Mouse (Mus musculus) CH12.LX (cell line): Measurements from ENCODE around the gene Fyb2. TPM values are rescaled to one million over a fixed set of nuclear protein-coding genes. Genes with fewer than 3 reads are reported as not detected.

Experiments
- DNase-seq: peaks from one replicate; pipeline ENCODE4 v3.0.0-alpha.2; 2013; ENCODE audit errors: extremely low read depth
- H3K27ac ChIP-seq: 2 replicates; pipeline ENCODE4 v1.5.1; 2012; ENCODE audit warnings: low read depth, mild to moderate bottlenecking, control low read depth, moderate library complexity; ENCODE audit not compliant: insufficient read depth
- H3K27me3 ChIP-seq: replicated peaks from 2 replicates; pipeline ENCODE3; 2012; ENCODE audit warnings: inconsistent platforms
- H3K36me3 ChIP-seq, 2 experiments: replicated peaks in 1 of 2; 2 replicates each; pipeline versions ENCODE3 to v1.6.1; 2012; ENCODE audit warnings: inconsistent platforms in 1 of 2, low read length in 1 of 2, mild to moderate bottlenecking in 1 of 2, mixed read lengths in 1 of 2, moderate library complexity in 1 of 2; ENCODE audit not compliant: control insufficient read depth in 1 of 2, insufficient read depth in 1 of 2
- H3K4me1 ChIP-seq, 2 experiments: 2 replicates each; pipeline ENCODE4 v1.6.1; 2012; ENCODE audit warnings: inconsistent platforms in 1 of 2, moderate library complexity in 1 of 2; ENCODE audit not compliant: insufficient read depth in 2 of 2, control insufficient read depth in 1 of 2
- H3K4me2 ChIP-seq: 2 replicates; pipeline ENCODE4 v1.6.1; 2012; ENCODE audit warnings: low read depth, mild to moderate bottlenecking, control low read depth; ENCODE audit not compliant: poor library complexity, insufficient read depth, severe bottlenecking
- H3K4me3 ChIP-seq, 3 experiments: fragments of 150-350 bp in 1 of 3; sonication (generic) in 1 of 3; replicated peaks in 1 of 3; 2 replicates each; pipeline versions ENCODE3 to v1.5.1; 2011 to 2012; ENCODE audit warnings: low read depth in 2 of 3, low read length in 2 of 3, mild to moderate bottlenecking in 2 of 3, moderate library complexity in 2 of 3, control low read depth in 1 of 3, improper control_type of control experiment in 1 of 3, inconsistent platforms in 1 of 3, mixed read lengths in 1 of 3; ENCODE audit not compliant: poor library complexity in 1 of 3
- H3K79me2 ChIP-seq: replicated peaks from 2 replicates; pipeline ENCODE4 v1.6.1; 2012; ENCODE audit warnings: mild to moderate bottlenecking, moderate library complexity; ENCODE audit not compliant: control insufficient read depth, poor library complexity, insufficient read depth, severe bottlenecking; ENCODE audit errors: extremely low read depth
- H3K9ac ChIP-seq: 2 replicates; pipeline ENCODE4 v1.6.1; 2012; ENCODE audit warnings: low read depth, mild to moderate bottlenecking, control low read depth, moderate library complexity; ENCODE audit not compliant: insufficient read depth
- H3K9me3 ChIP-seq: replicated peaks from 2 replicates; pipeline ENCODE3; 2012; ENCODE audit warnings: low read length, inconsistent platforms, mixed read lengths
- BHLHE40 ChIP-seq: IDR thresholded peaks from 2 replicates; pipeline ENCODE4 v1.6.1; 2011; ENCODE audit warnings: mild to moderate bottlenecking, low read depth, low read length, improper control_type of control experiment
- CHD1 ChIP-seq: IDR thresholded peaks from 2 replicates; pipeline ENCODE4 v1.6.1; 2012; ENCODE audit warnings: low read depth, low read length, improper control_type of control experiment, inconsistent platforms
- CHD2 ChIP-seq: IDR thresholded peaks from 2 replicates; pipeline ENCODE4 v1.6.1; 2011; ENCODE audit warnings: low read length, improper control_type of control experiment
- CTCF ChIP-seq, 2 experiments: IDR thresholded peaks in 1 of 2; conservative IDR thresholded peaks in 1 of 2; 2 replicates each; pipeline ENCODE4 v1.5.1; 2011 to 2012; ENCODE audit warnings: low read depth in 2 of 2, low read length in 2 of 2, improper control_type of control experiment in 1 of 2, inconsistent platforms in 1 of 2, mild to moderate bottlenecking in 1 of 2, moderate library complexity in 1 of 2
- E2F4 ChIP-seq: IDR thresholded peaks from 2 replicates; pipeline ENCODE4 v1.6.1; 2011; ENCODE audit warnings: low read depth, low read length, improper control_type of control experiment; ENCODE audit not compliant: insufficient replicate concordance
- EP300 ChIP-seq: IDR thresholded peaks from 2 replicates; pipeline ENCODE4 v1.6.1; 2011; ENCODE audit warnings: low read length, improper control_type of control experiment
- HCFC1 ChIP-seq: IDR thresholded peaks from 2 replicates; pipeline ENCODE4 v1.6.1; 2012; ENCODE audit warnings: low read depth, mild to moderate bottlenecking, inconsistent platforms, low read length, improper control_type of control experiment
- IRF4 ChIP-seq: IDR thresholded peaks from 2 replicates; pipeline ENCODE4 v1.6.1; 2014; ENCODE audit warnings: low read depth, mild to moderate bottlenecking, inconsistent platforms, low read length, improper control_type of control experiment
- MAFK ChIP-seq: IDR thresholded peaks from 2 replicates; pipeline ENCODE4 v1.6.1; 2011; ENCODE audit warnings: low read length, improper control_type of control experiment; ENCODE audit not compliant: insufficient replicate concordance
- MAX ChIP-seq: IDR thresholded peaks from 2 replicates; pipeline ENCODE4 v1.6.1; 2011; ENCODE audit warnings: low read length, improper control_type of control experiment
- MAZ ChIP-seq: IDR thresholded peaks from 2 replicates; pipeline ENCODE4 v1.6.1; 2012; ENCODE audit warnings: low read depth, mild to moderate bottlenecking, inconsistent platforms, low read length, improper control_type of control experiment, moderate library complexity
- MEF2A ChIP-seq: IDR thresholded peaks from 2 replicates; pipeline ENCODE4 v1.6.1; 2014; ENCODE audit warnings: low read depth, mild to moderate bottlenecking, inconsistent platforms, low read length, improper control_type of control experiment, borderline replicate concordance
- MXI1 ChIP-seq: IDR thresholded peaks from 2 replicates; pipeline ENCODE4 v1.6.1; 2011; ENCODE audit warnings: mild to moderate bottlenecking, low read depth, low read length, improper control_type of control experiment
- NRF1 ChIP-seq: IDR thresholded peaks from 2 replicates; pipeline ENCODE4 v1.6.1; 2014; ENCODE audit warnings: low read depth, mild to moderate bottlenecking, inconsistent platforms, low read length, improper control_type of control experiment, moderate library complexity
- PAX5 ChIP-seq: IDR thresholded peaks from 2 replicates; pipeline ENCODE4 v1.6.1; 2012; ENCODE audit warnings: low read length, inconsistent platforms, mixed read lengths
- RAD21 ChIP-seq: IDR thresholded peaks from 2 replicates; pipeline ENCODE4 v1.6.1; 2011; ENCODE audit warnings: low read depth, mild to moderate bottlenecking, low read length, improper control_type of control experiment, moderate library complexity
- SMC3 ChIP-seq: IDR thresholded peaks from 2 replicates; pipeline ENCODE4 v1.6.1; 2011; ENCODE audit warnings: low read depth, low read length, improper control_type of control experiment
- TBP ChIP-seq: conservative IDR thresholded peaks from 2 replicates; pipeline ENCODE4 v1.6.1; 2011; ENCODE audit warnings: low read depth, low read length, improper control_type of control experiment
- TCF12 ChIP-seq: IDR thresholded peaks from 2 replicates; pipeline ENCODE4 v1.6.1; 2014; ENCODE audit warnings: low read depth, mild to moderate bottlenecking, inconsistent platforms, low read length, improper control_type of control experiment
- ZC3H11A ChIP-seq: IDR thresholded peaks from 2 replicates; pipeline ENCODE4 v1.6.1; 2012; ENCODE audit warnings: low read depth, mild to moderate bottlenecking, inconsistent platforms, low read length, improper control_type of control experiment
- ZMIZ1 ChIP-seq: IDR thresholded peaks from 2 replicates; pipeline ENCODE4 v1.6.1; 2012; ENCODE audit warnings: low read depth, mild to moderate bottlenecking, inconsistent platforms, low read length, improper control_type of control experiment
- ZNF384 ChIP-seq: IDR thresholded peaks from 2 replicates; pipeline ENCODE4 v1.6.1; 2012; ENCODE audit warnings: low read depth, low read length, improper control_type of control experiment, inconsistent platforms
- dilution Hi-C: fragments of 300-500 bp; cut with MboI; formaldehyde crosslinking; loops from 2 replicates; pipeline ENCODE4 v1.14.3; 2020; ENCODE audit warnings: low sequenced_read_pairs; ENCODE audit not compliant: extremely low pct_unique_long_range_greater_than_20kb, extremely low pct_ligation_motif_present
- in situ Hi-C: fragments of 300-500 bp; cut with MboI; formaldehyde crosslinking; loops from 3 replicates; pipeline ENCODE4 v1.14.3; 2019; ENCODE audit warnings: low sequenced_read_pairs, low pct_ligation_motif_present, low pct_unique_long_range_greater_than_20kb, mixed read lengths
- polyA plus RNA-seq: library from polyadenylated mRNA; unstranded; fragments of >175 nt; gene quantifications from 2 replicates; pipeline ENCODE4 v1.2.1, GENCODE M21; 2012; ENCODE audit warnings: low read depth; ENCODE audit not compliant: insufficient read length
- total RNA-seq, 2 experiments: library from RNA; depleted of rRNA; stranded (reverse); fragments of 300-350 nt in 1 of 2; fragments of >200 nt in 1 of 2; gene quantifications; 2 replicates each; pipeline ENCODE4 v1.2.3; 2012 to 2014

Fyb2 gene
- total and polyA plus RNA-seq, 3 experiments = 0.28 TPM; not detected in 2

DNA sequence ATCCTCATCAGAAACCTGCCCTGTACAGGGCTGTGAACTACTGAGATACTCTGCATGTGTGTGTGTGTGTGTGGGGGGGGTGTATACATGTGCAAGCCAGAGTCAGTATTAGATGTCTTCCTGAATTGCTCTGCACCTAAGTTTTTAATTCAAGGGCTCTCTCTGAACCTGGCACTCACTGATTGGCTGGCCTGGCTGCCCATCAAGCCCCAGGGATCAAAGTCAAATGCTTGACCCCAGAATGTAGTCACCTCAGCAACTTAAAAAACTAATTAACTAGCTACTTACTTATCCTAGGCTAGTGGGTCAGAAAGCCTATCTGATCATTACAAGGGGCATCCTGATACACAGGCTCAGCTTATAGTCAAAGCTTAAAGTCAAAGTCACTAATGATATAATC lies 43.7 kb upstream of the Fyb2 start:
- no peak for DNase-seq
- dilution Hi-C loops = no loop called here
- H3K4me2 ChIP-seq = no peak overlapping the region

DNA sequence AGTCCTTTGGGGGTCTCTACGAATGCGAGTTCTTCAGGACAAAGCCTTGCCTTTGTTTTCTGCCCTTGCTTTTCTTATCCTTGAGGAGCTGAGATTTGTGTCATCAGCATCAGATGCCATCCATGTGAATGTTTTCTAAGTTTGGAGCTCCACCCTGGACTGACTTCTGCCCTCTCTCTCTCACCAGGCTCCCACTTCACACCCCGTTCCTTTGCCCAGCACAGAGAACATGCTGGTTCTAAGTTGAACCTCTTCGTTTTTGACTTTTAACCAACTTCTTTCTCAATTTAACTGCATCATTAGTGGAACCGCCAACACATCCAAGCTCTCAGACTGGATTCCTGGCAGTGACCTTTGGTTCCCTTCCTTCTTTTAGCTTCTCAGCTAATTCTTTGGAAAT lies 43.1 kb upstream of the Fyb2 start:
- dilution Hi-C loops (no loop called here), in situ Hi-C loops (no loop called here)
- no peaks in the 10 kb centered on the region for H3K36me3 ChIP-seq
- no peaks in the 10 kb centered on the region for H3K79me2 ChIP-seq
- no peaks in the 10 kb centered on the region for H3K27me3 ChIP-seq
- H3K4me1 ChIP-seq = no peaks in the 10 kb centered on the region
- no peak for TF ChIP-seq SMC3
- TF ChIP-seq ZC3H11A = no peak
- TF ChIP-seq ZMIZ1 = no peak
- TF ChIP-seq ZNF384 = no peak
- TF ChIP-seq PAX5 = no peak
- H3K4me3 ChIP-seq = no peak overlapping the region
- DNase-seq = no peak
- H3K27ac ChIP-seq = no peak overlapping the region
- no peak overlapping the region for H3K4me2 ChIP-seq
- no peaks in the 10 kb centered on the region for H3K9me3 ChIP-seq
- no peak overlapping the region for H3K9ac ChIP-seq

More for the DNA sequence above, 43.7 kb upstream of the Fyb2 start:
- in situ Hi-C loops = no loop called here
- Histone ChIP-seq H3K79me2 (no peaks in the 10 kb centered on the region), H3K9me3 (peaks cover 2% of the 10 kb centered on the region), H3K36me3 (no peaks in the 10 kb centered on the region), H3K27ac (no peak overlapping the region), H3K4me1 (peaks cover 0 to 5% of the 10 kb centered on the region in 2 experiments; a peak in 2 of 4 replicates), H3K9ac (no peak overlapping the region), H3K27me3 (no peaks in the 10 kb centered on the region), H3K4me3 (no peak overlapping the region)
- TF ChIP-seq CHD1 (no peak), RAD21 (no peak), ZMIZ1 (no peak), CHD2 (no peak), EP300 (no peak)

DNA sequence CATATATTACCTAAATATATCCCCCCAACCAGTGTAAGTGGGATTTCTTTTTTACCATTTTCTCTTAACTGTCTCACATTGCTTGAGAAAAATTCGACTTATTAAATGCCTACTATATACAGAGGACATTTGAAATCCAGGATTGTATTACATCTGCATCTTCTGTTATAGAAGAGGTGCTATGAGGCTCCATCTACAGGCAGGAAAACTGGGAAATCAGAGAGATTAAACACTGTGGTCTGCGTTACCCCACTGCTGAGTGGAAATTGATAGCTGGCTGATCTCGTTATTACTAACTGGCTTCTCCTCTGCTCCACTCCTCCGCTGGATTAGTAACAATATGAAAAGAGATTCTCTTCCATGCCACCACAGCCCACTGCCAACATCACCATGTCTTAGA lies 37.4 kb upstream of the Fyb2 start:
- Histone ChIP-seq H3K9ac (no peak overlapping the region), H3K27ac (no peak overlapping the region), H3K4me1 (no peaks in the 10 kb centered on the region), H3K36me3 (no peaks in the 10 kb centered on the region), H3K4me2 (no peak overlapping the region), H3K4me3 (no peak overlapping the region), H3K27me3 (no peaks in the 10 kb centered on the region), H3K79me2 (no peaks in the 10 kb centered on the region), H3K9me3 (peaks cover 9% of the 10 kb centered on the region)
- dilution Hi-C loops = no loop called here
- in situ Hi-C loops = no loop called here
- DNase-seq = no peak
- TF ChIP-seq TBP = no peak
- TF ChIP-seq HCFC1 = no peak
- no peak for TF ChIP-seq MAX
- no peak for TF ChIP-seq MAFK
- TF ChIP-seq NRF1 = no peak
- TF ChIP-seq CHD1 = no peak
- no peak for TF ChIP-seq ZMIZ1
- TF ChIP-seq IRF4 = no peak
- no peak for TF ChIP-seq MAZ
- TF ChIP-seq CTCF (conservative IDR thresholded peaks at IDR 0.05 in 1 of 2, IDR thresholded peaks at IDR 0.05 in 1 of 2; ENCODE audit: low read depth in 2 of 2, low read length in 2 of 2) = no peak
- TF ChIP-seq MEF2A = no peak
- TF ChIP-seq E2F4 = no peak
- TF ChIP-seq TCF12 = no peak
- TF ChIP-seq BHLHE40 = no peak
- TF ChIP-seq MXI1 = no peak
